Mouse (Mus musculus) CD4-positive helper T cell, adult 2 months (primary cell): ENCODE results near the gene Timm10.

Source experiments
- DNase-seq: peaks from one replicate; pipeline ENCODE4 v3.0.0-alpha.2; 2012; ENCODE audit warnings: low read depth, missing footprints, low spot score

Gene Timm10

GRCm38 (mm10) chr2:84819861-84820260, 6.9 kb upstream of the Timm10 start:
- no peak for DNase-seq

- DNase-seq = no peak
Measured at GRCm38 (mm10) chr2:84822552-84822951, 4.2 kb upstream of the Timm10 start, which contains the start of gene Smtnl1. Gene Smtnl1, minus strand, starts transcription at chr2:84822652.

GRCm38 (mm10) chr2:84823237-84823636, 3.6 kb upstream of the Timm10 start:
- no peak for DNase-seq

GRCm38 (mm10) chr2:84827283-84827920, 605 bp downstream of the Timm10 start:
- peak; percentile 26 for DNase-seq

- DNase-seq = peak; percentile 77
Measured at GRCm38 (mm10) chr2:84831666-84832391, 5.0 kb downstream of the Timm10 start.

GRCm38 (mm10) chr2:84837107-84837506, 10.3 kb downstream of the Timm10 start:
- no peak for DNase-seq

- DNase-seq = peak; percentile 62
Measured at GRCm38 (mm10) chr2:84837817-84838592, 11.2 kb downstream of the Timm10 start.

- no peak for DNase-seq
Measured at GRCm38 (mm10) chr2:84838593-84838949, 11.8 kb downstream of the Timm10 start, which contains the start of gene Slc43a1. Gene Slc43a1, plus strand, starts transcription at chr2:84838850.

- peak; percentile 7 for DNase-seq
Measured at GRCm38 (mm10) chr2:84838993-84839980, 12.5 kb downstream of the Timm10 start.

GRCm38 (mm10) chr2:84840016-84840747, 13.4 kb downstream of the Timm10 start:
- DNase-seq = peak; percentile 28

- no peak for DNase-seq
Measured at GRCm38 (mm10) chr2:84840748-84841563, 14.2 kb downstream of the Timm10 start.

GRCm38 (mm10) chr2:84841905-84842304, 15.1 kb downstream of the Timm10 start:
- DNase-seq = no peak

- DNase-seq = no peak
Measured at GRCm38 (mm10) chr2:84843654-84844053, 16.9 kb downstream of the Timm10 start.

- DNase-seq = no peak
Measured at GRCm38 (mm10) chr2:84845226-84845625, 18.4 kb downstream of the Timm10 start.

- no peak for DNase-seq
Measured at GRCm38 (mm10) chr2:84850407-84851129, 23.8 kb downstream of the Timm10 start.

- no peak for DNase-seq
Measured at GRCm38 (mm10) chr2:84851130-84852040, 24.6 kb downstream of the Timm10 start.

GRCm38 (mm10) chr2:84855732-84856131, 28.9 kb downstream of the Timm10 start:
- peak; percentile 49 for DNase-seq

GRCm38 (mm10) chr2:84858551-84858950, 31.8 kb downstream of the Timm10 start:
- no peak for DNase-seq
